ENCODE assay signal across 7 mouse cellular contexts in genomic region chr9:120933587-120933885, GRCm38 (mm10). TPM values are rescaled to one million over a fixed set of nuclear protein-coding genes. Genes with fewer than 3 reads are reported as not detected.
DNase-seq lines count a peak whose midpoint lies in the region; ATAC-seq lines count a peak whose summit lies in the region.

No protein-coding gene starts in this region.

- H3K9ac ChIP-seq in lung, embryonic 16.5 days (ENCODE audit: low read length), result peak overlapping the region; percentile 93
- peak overlapping the region; percentile 93 for H3K9ac ChIP-seq in forebrain, embryonic 11.5 days (ENCODE audit: low read length)
- H3K9ac ChIP-seq in limb, embryonic 11.5 days (ENCODE audit: low read length), result peak overlapping the region; percentile 97
- peak overlapping the region; percentile 89 for H3K9ac ChIP-seq in neural tube, embryonic 15.5 days (replicated peaks)

- no peaks in the 10 kb centered on the region for H3K36me3 ChIP-seq in lung, embryonic 16.5 days (ENCODE audit: control insufficient read depth, insufficient read depth, low read length)
- no peaks in the 10 kb centered on the region; the same call in 1 of the 2 replicates for H3K36me3 ChIP-seq in forebrain, embryonic 11.5 days (ENCODE audit: control insufficient read depth, insufficient read depth, low read length)
- H3K36me3 ChIP-seq in limb, embryonic 11.5 days (ENCODE audit: control insufficient read depth, insufficient read depth, low read length), result no peaks in the 10 kb centered on the region
- H3K36me3 ChIP-seq in neural tube, embryonic 15.5 days, result no peaks in the 10 kb centered on the region

- ATAC-seq in lung, embryonic 16.5 days (ENCODE audit: low read depth), result peak; percentile 71; the same call in 1 of the 2 replicates
- no peak for ATAC-seq in forebrain, embryonic 11.5 days (replicated peaks; ENCODE audit: low FRiP score)
- peak; percentile 28; the same call in 1 of the 2 replicates for ATAC-seq in limb, embryonic 11.5 days (ENCODE audit: insufficient number of reproducible peaks, low FRiP score, low TSS enrichment, low read depth)
- ATAC-seq in neural tube, embryonic 15.5 days (ENCODE audit: low FRiP score), result no peak; the same call in 1 of the 2 replicates

- peaks cover 28% of the 10 kb centered on the region for H3K4me1 ChIP-seq in lung, embryonic 16.5 days (replicated peaks; ENCODE audit: control insufficient read depth, insufficient read depth, low read length)
- peaks cover 16% of the 10 kb centered on the region for H3K4me1 ChIP-seq in forebrain, embryonic 11.5 days (replicated peaks; ENCODE audit: control insufficient read depth, insufficient read depth, low read length)
- H3K4me1 ChIP-seq in limb, embryonic 11.5 days (ENCODE audit: control insufficient read depth, insufficient read depth, low read length), result peaks cover 12% of the 10 kb centered on the region
- H3K4me1 ChIP-seq in neural tube, embryonic 15.5 days, result peaks cover 44% of the 10 kb centered on the region

- H3K27me3 ChIP-seq in lung, embryonic 16.5 days (ENCODE audit: control insufficient read depth, insufficient read depth, low read depth, low read length), result no peaks in the 10 kb centered on the region
- no peaks in the 10 kb centered on the region for H3K27me3 ChIP-seq in forebrain, embryonic 11.5 days (ENCODE audit: control insufficient read depth, insufficient read depth, low read length)
- no peaks in the 10 kb centered on the region for H3K27me3 ChIP-seq in limb, embryonic 11.5 days (ENCODE audit: control insufficient read depth, insufficient read depth, low read length)
- H3K27me3 ChIP-seq in neural tube, embryonic 15.5 days (replicated peaks), result no peaks in the 10 kb centered on the region

- 0% methylated on average over 11 of the region's 58 CpGs for WGBS in lung, embryonic 16.5 days
- 3% methylated on average over 6 of the region's 58 CpGs for WGBS in forebrain, embryonic 11.5 days
- 3% methylated on average over 43 of the region's 58 CpGs for WGBS in limb, embryonic 11.5 days
- 0% methylated on average over 16 of the region's 58 CpGs for WGBS in neural tube, embryonic 15.5 days

- DNase-seq in lung, postnatal 14 days, result no peak
- DNase-seq in forebrain, embryonic 11.5 days (ENCODE audit: low spot score), result no peak
- no peak for DNase-seq in limb, embryonic 11.5 days (ENCODE audit: low spot score)
- no peak for DNase-seq in cerebellum, adult 11-12 months
- DNase-seq in embryo, embryonic 10 days (ENCODE audit: low spot score), result no peak

- peak overlapping the region; percentile 90 for H3K4me3 ChIP-seq in lung, embryonic 16.5 days (ENCODE audit: low read length)
- peak overlapping the region; percentile 94 for H3K4me3 ChIP-seq in forebrain, embryonic 11.5 days (ENCODE audit: low read depth, low read length)
- peak overlapping the region; percentile 94 for H3K4me3 ChIP-seq in limb, embryonic 11.5 days (ENCODE audit: low read depth, low read length)
- H3K4me3 ChIP-seq in neural tube, embryonic 15.5 days (replicated peaks), result peak overlapping the region; percentile 68

- no peaks in the 10 kb centered on the region for H3K9me3 ChIP-seq in lung, embryonic 16.5 days (ENCODE audit: control insufficient read depth, low read length)
- no peaks in the 10 kb centered on the region for H3K9me3 ChIP-seq in forebrain, embryonic 11.5 days (ENCODE audit: control insufficient read depth, low read length)
- H3K9me3 ChIP-seq in limb, embryonic 11.5 days (ENCODE audit: control insufficient read depth, low read length), result no peaks in the 10 kb centered on the region
- H3K9me3 ChIP-seq in neural tube, embryonic 15.5 days (replicated peaks), result no peaks in the 10 kb centered on the region

- peak overlapping the region; percentile 95 for H3K27ac ChIP-seq in lung, embryonic 16.5 days (ENCODE audit: low read length)
- peak overlapping the region; percentile 88 for H3K27ac ChIP-seq in forebrain, embryonic 11.5 days (ENCODE audit: low read depth, low read length)
- peak overlapping the region; percentile 90 for H3K27ac ChIP-seq in limb, embryonic 11.5 days (replicated peaks; ENCODE audit: low read depth, low read length)
- peak overlapping the region; percentile 92 for H3K27ac ChIP-seq in neural tube, embryonic 15.5 days (replicated peaks)

- no peak overlapping the region for H3K4me2 ChIP-seq in lung, embryonic 16.5 days (ENCODE audit: low read depth, low read length)
- H3K4me2 ChIP-seq in forebrain, embryonic 11.5 days (ENCODE audit: low read depth, low read length, severe bottlenecking), result peak overlapping the region; percentile 89; the same call in 1 of the 2 replicates
- peak overlapping the region; percentile 79; the same call in 1 of the 2 replicates for H3K4me2 ChIP-seq in limb, embryonic 11.5 days (ENCODE audit: low read depth, severe bottlenecking)
- H3K4me2 ChIP-seq in neural tube, embryonic 15.5 days, result peak overlapping the region; percentile 73

RNA-seq across cellular contexts. Expression of gene Ctnnb1, which starts 4.5 kb away (rescaled TPM):
- polyA plus RNA-seq in lung, embryonic 16.5 days (2015; fragmentation: Nextera tagmentation; extraction: Ambion mirVana), result 523 and 564 TPM in 2 replicates
- 861 and 912 TPM in 2 replicates for polyA plus RNA-seq in forebrain, embryonic 11.5 days (2014; fragmentation: Nextera tagmentation; extraction: Ambion mirVana)
- 836 and 849 TPM in 2 replicates for polyA plus RNA-seq in limb, embryonic 11.5 days (2014; fragmentation: Nextera tagmentation; extraction: Ambion mirVana)
- 288 and 326 TPM in 2 replicates for polyA plus RNA-seq in neural tube, embryonic 15.5 days (2015; fragmentation: Nextera tagmentation; extraction: Ambion mirVana)

Comparison
In these comparisons a context has a peak if more than half of its experiments do, and no peak if none do; other contexts are left out.
1. ATAC-seq: peak in lung, embryonic 16.5 days (single experiment) and limb, embryonic 11.5 days (single experiment); none in forebrain, embryonic 11.5 days (single experiment) and neural tube, embryonic 15.5 days (single experiment).
2. Peak in every context shown above with its lines, with median percentiles within 50 percentile points of each other: H3K27ac ChIP-seq, H3K4me3 ChIP-seq and H3K9ac ChIP-seq.